Comparison of ENCODE assay signal across 8 mouse cellular contexts in genomic region chrX:20848256-20848984, GRCm38 (mm10). TPM values are rescaled to one million over a fixed set of nuclear protein-coding genes. Genes with fewer than 3 reads are reported as not detected.
DNase-seq lines count a peak whose midpoint lies in the region; ATAC-seq lines count a peak whose summit lies in the region.

No protein-coding gene starts in this region.

- H3K4me2 ChIP-seq in forebrain, embryonic 14.5 days (ENCODE audit: low read length): peak overlapping the region; percentile 62
- peak overlapping the region; percentile 60 for H3K4me2 ChIP-seq in neural tube, embryonic 15.5 days

- peak overlapping the region; percentile 55 for H3K4me3 ChIP-seq in forebrain, embryonic 14.5 days (ENCODE audit: low read depth, low read length)
- peak overlapping the region; percentile 57 for H3K4me3 ChIP-seq in neural tube, embryonic 15.5 days (replicated peaks)

- no peaks in the 10 kb centered on the region for H3K9me3 ChIP-seq in forebrain, embryonic 14.5 days (replicated peaks; ENCODE audit: control insufficient read depth, low read length)
- no peaks in the 10 kb centered on the region for H3K9me3 ChIP-seq in neural tube, embryonic 15.5 days (replicated peaks)

- 0 out of 2 replicates have a peak overlapping the region, but pooled peaks have one; percentile 27 for H3K27ac ChIP-seq in forebrain, embryonic 14.5 days (ENCODE audit: low read depth, low read length)
- peak overlapping the region; percentile 87 for H3K27ac ChIP-seq in neural tube, embryonic 15.5 days (replicated peaks)

- no peaks in the 10 kb centered on the region for H3K27me3 ChIP-seq in forebrain, embryonic 14.5 days (replicated peaks; ENCODE audit: control insufficient read depth, insufficient read depth, low read length)
- H3K27me3 ChIP-seq in neural tube, embryonic 15.5 days (replicated peaks): no peaks in the 10 kb centered on the region

- H3K4me1 ChIP-seq in forebrain, embryonic 14.5 days (ENCODE audit: control insufficient read depth, insufficient read depth, low read length): 0 out of 2 replicates have a peak, but pooled peaks cover 3% of the 10 kb centered on the region
- H3K4me1 ChIP-seq in neural tube, embryonic 15.5 days: peaks cover 15% of the 10 kb centered on the region

- peaks cover 21% of the 10 kb centered on the region for H3K36me3 ChIP-seq in forebrain, embryonic 14.5 days (ENCODE audit: control insufficient read depth, insufficient read depth, low read length)
- H3K36me3 ChIP-seq in neural tube, embryonic 15.5 days: peaks cover 12% of the 10 kb centered on the region

- intact Hi-C loops in heart, postnatal 14 days (cut with DNase I): loop anchor here (5.0 kb wide), 1 partner anchor 99 kb away; no protein-coding TSS in a partner anchor

- WGBS in forebrain, embryonic 14.5 days: 30% methylated on average over 42 of the region's 42 CpGs
- WGBS in neural tube, embryonic 15.5 days: 18% methylated on average over 42 of the region's 42 CpGs

- DNase-seq in ES-CJ7 (ENCODE audit: low read depth, low spot score): peak; percentile 97
- peak; percentile 88 for DNase-seq in cerebellum, adult 11 months
- DNase-seq in forebrain, embryonic 14.5 days (ENCODE audit: low spot score): peak; percentile 97
- peak; percentile 84 to 88 for DNase-seq in heart, postnatal 14 days
- DNase-seq in layer of hippocampus, adult 11-12 months (ENCODE audit: low spot score): peak; percentile 94
- DNase-seq in lung, adult 18-20 months: peak; percentile 95
- peak; percentile 93 for DNase-seq in testis, postnatal 14 days (ENCODE audit: low spot score)

- H3K9ac ChIP-seq in forebrain, embryonic 14.5 days (ENCODE audit: low read length): peak overlapping the region; percentile 74
- peak overlapping the region; percentile 75 for H3K9ac ChIP-seq in neural tube, embryonic 15.5 days (replicated peaks)

- ATAC-seq in forebrain, embryonic 14.5 days: peak; percentile 99
- ATAC-seq in neural tube, embryonic 15.5 days (ENCODE audit: low FRiP score): peak; percentile 97

RNA-seq across cellular contexts. Expression of gene Timp1, which starts 21.5 kb away (rescaled TPM):
- polyA plus RNA-seq in forebrain, embryonic 14.5 days (2014; fragmentation: Nextera tagmentation; extraction: Ambion mirVana): 4.0 and 4.4 TPM in 2 replicates
- total RNA-seq in heart, postnatal 14 days (2021): 1 to 10 TPM; 9.1 to 9.7 TPM
- 5.8 and 8.2 TPM in 2 replicates for polyA plus RNA-seq in neural tube, embryonic 15.5 days (2015; fragmentation: Nextera tagmentation; extraction: Ambion mirVana)

RNA-seq across cellular contexts. Expression of gene Araf, which starts 50.8 kb away (rescaled TPM):
- 196 and 227 TPM in 2 replicates for polyA plus RNA-seq in forebrain, embryonic 14.5 days (2014; fragmentation: Nextera tagmentation; extraction: Ambion mirVana)
- 10 to 100 TPM; 84.5 to 88.6 TPM for total RNA-seq in heart, postnatal 14 days (2021)
- 352 and 406 TPM in 2 replicates for polyA plus RNA-seq in neural tube, embryonic 15.5 days (2015; fragmentation: Nextera tagmentation; extraction: Ambion mirVana)

Comparison
In these comparisons a context has a peak if more than half of its experiments do, and no peak if none do; other contexts are left out.
1. Peak in every context shown above with its lines: DNase-seq, ATAC-seq, H3K4me3 ChIP-seq and H3K27ac ChIP-seq.